Mouse (Mus musculus): ENCODE data around the gene Tek.

Gene Tek

GRCm38 (mm10) chr4:94810616-94811015 is 71.5 kb downstream of the Tek start:
- peak; percentile 72 for DNase-seq (ENCODE audit: low read depth)

GRCm38 (mm10) chr4:94826891-94827290 is 87.8 kb downstream of the Tek start:
- DNase-seq (ENCODE audit: low read depth): no peak

GRCm38 (mm10) chr4:94827429-94827828 is 88.3 kb downstream of the Tek start:
- peak; percentile 68 for DNase-seq (ENCODE audit: low read depth)

GRCm38 (mm10) chr4:94829924-94830386 is 90.9 kb downstream of the Tek start:
- DNase-seq (ENCODE audit: low read depth): no peak

GRCm38 (mm10) chr4:94837061-94837460 is 98.0 kb downstream of the Tek start:
- no peak for DNase-seq (ENCODE audit: low read depth)

- DNase-seq (ENCODE audit: low read depth): no peak
Observed at GRCm38 (mm10) chr4:94853301-94853700, 114.2 kb downstream of the Tek start.

- no peak for DNase-seq (ENCODE audit: low read depth)
Observed at GRCm38 (mm10) chr4:94854270-94854669, 115.2 kb downstream of the Tek start.

- DNase-seq (ENCODE audit: low read depth): no peak
Observed at GRCm38 (mm10) chr4:94855201-94855600, 116.1 kb downstream of the Tek start.

- DNase-seq (ENCODE audit: low read depth): peak; percentile 70
Observed at GRCm38 (mm10) chr4:94900744-94901143, 161.7 kb downstream of the Tek start.

GRCm38 (mm10) chr4:94901780-94902179 is 162.7 kb downstream of the Tek start:
- DNase-seq (ENCODE audit: low read depth): no peak

Measured in NIH3T3 (cell line).